Mouse (Mus musculus): ENCODE data around the gene Rec8. TPM values are rescaled to one million over a fixed set of nuclear protein-coding genes. Genes with fewer than 3 reads are reported as not detected.

Gene Rec8
- total RNA-seq, 2 experiments from 2014 or later = 1.6 to 4.4 TPM

DNA sequence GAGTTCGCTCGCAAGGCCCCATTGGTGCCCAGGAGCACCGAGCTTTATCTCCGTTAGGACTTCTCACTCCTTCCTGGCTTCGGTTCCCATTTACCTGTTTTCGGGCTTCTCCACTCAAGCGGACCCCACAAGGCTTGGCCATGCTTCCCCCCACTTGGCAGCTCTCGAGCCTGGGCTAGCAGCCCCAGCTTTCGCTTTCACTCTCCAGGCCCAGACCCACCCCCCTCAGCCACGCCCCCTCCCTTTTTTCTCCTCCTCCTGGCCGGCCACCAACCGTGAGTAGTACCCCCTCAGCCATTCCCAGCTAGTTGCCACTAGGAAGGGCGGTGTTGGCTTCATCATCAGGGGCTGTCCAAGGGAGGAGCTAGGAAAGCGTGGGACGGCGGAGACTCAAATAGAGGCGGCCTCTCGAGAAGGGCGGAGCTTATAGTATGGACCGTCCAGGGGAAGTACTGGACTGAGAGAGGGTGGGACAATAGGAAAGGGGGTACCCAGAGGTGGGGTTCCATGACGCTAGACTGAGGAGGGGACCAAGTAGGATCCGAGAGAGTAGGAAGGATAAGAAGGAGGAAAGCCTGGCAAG is 27.0 kb upstream of the Rec8 start, which contains the start of gene Psme2:
Psme2 (minus strand) TSS at position 366 of the 583 bp plus-strand sequence.
- peak; percentile 88 to 91 for DNase-seq (ENCODE audit: low spot score in 2 of 2)
- intact Hi-C loops (cut with DNase I) = loop anchor here (2.0 kb wide), 1 partner anchor 30 kb away; the partner anchor contains the start of genes A730061H03Rik and Dcaf11

- DNase-seq (ENCODE audit: low spot score in 2 of 2) = peak; percentile 91 to 93
- intact Hi-C loops (cut with DNase I) = loop anchor here (2.0 kb wide), 1 partner anchor 31 kb away; the partner anchor contains the start of genes A730061H03Rik and Dcaf11
These were observed 26.4 kb upstream of the Rec8 start, which contains the start of gene Rnf31 for GRCm38 (mm10) chr14:55591331-55591891. Gene Rnf31, plus strand, starts transcription at chr14:55591708.

DNA sequence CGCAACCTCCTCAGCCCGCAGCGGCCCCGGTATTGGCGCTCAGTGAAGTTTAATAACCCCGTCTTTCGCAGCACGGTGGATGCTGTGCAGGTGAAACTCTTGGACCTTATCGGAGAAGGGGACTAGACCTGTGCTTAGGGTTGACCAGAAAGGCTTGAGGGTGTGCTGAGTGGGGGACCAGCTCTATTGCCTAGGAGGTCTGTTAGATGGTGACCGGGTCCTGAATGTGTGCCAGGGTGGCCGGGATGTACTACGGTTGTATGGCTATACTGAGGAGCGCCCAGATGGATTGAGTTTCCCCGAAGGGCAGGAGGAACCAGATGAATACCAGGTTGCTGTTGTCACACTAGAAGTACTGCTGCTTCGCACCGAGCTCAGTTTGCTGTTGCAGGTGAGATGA is 25.6 kb upstream of the Rec8 start:
- DNase-seq (ENCODE audit: low spot score in 2 of 2) = no peak
- intact Hi-C loops (cut with DNase I) = no loop called here

GRCm38 (mm10) chr14:55596036-55596690 is 21.7 kb upstream of the Rec8 start:
- intact Hi-C loops (cut with DNase I) = no loop called here
- no peak for DNase-seq (ENCODE audit: low spot score in 2 of 2)

DNA sequence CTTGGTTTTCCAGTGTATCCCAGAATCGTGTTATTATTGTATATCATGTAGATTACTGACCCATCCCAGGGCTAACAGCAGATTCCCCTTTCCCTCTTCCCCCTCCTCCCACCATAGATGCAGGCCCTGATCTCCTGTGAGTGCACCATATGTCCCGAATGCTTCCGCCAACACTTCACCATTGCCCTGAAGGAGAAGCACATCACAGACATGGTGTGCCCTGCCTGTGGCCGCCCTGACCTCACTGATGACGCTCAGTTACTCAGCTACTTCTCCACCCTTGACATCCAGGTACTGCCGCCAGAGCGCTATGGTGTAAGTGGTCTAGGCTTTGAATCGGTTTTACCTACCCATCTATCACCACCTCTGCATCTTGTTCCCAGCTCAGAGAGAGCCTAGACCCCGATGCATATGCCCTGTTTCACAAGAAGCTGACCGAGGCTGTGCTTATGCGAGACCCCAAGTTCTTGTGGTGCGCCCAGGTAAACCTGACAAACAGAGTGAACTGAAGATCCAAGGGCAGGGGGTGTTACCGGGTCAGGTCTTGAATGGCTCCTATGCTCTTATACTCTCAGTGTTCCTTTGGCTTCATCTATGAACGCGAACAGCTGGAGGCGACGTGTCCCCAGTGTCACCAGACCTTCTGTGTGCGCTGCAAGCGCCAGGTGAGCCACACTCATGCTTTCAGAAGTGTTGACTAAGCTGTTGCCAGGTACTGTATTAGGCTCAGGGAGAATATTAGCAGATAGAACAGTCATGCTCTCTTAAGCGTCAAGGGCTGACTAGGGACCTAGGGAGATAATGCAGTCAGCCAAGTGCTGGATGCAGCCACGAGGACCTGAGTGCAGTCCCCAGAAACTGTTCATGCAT is 19.1 kb upstream of the Rec8 start:
- intact Hi-C loops (cut with DNase I) = no loop called here

GRCm38 (mm10) chr14:55603271-55603632 is 14.6 kb upstream of the Rec8 start, which contains the start of gene Irf9:
Gene Irf9, plus strand, starts transcription at chr14:55603571.
- intact Hi-C loops (cut with DNase I) = no loop called here
- DNase-seq (ENCODE audit: low spot score in 2 of 2) = no peak

More for the DNA sequence above, 19.1 kb upstream of the Rec8 start:
- no peak for DNase-seq (ENCODE audit: low spot score in 2 of 2)

- intact Hi-C loops (cut with DNase I) = no loop called here
- DNase-seq (ENCODE audit: low spot score in 2 of 2) = peak; percentile 73 to 84
These were observed 13.9 kb upstream of the Rec8 start for GRCm38 (mm10) chr14:55603633-55604576.

GRCm38 (mm10) chr14:55604823-55605222 is 13.0 kb upstream of the Rec8 start:
- intact Hi-C loops (cut with DNase I) = no loop called here
- DNase-seq (ENCODE audit: low spot score in 2 of 2) = no peak

GRCm38 (mm10) chr14:55605743-55606459 is 11.9 kb upstream of the Rec8 start:
- intact Hi-C loops (cut with DNase I) = no loop called here
- no peak for DNase-seq (ENCODE audit: low spot score in 2 of 2)

DNA sequence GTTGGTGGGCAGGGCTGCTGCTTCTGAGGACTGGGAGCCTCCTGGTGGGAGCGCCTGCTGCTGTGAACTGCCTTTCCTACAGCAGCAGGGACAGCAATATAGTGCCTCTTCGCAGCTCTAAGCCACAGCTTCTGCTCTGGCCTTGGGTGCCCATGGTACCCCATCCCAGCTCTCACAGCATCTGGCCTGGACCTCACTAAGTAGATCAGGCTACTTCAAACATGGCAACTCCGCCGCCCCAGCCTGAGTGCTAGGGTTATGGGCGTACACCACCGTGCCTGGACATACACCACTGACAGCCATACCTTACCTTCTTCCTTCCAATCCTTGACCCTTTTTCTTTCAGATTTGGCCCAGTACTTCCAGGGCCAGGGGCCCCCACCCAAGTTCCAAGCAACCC is 9.5 kb upstream of the Rec8 start:
- no peak for DNase-seq (ENCODE audit: low spot score in 2 of 2)
- intact Hi-C loops (cut with DNase I) = no loop called here

GRCm38 (mm10) chr14:55613346-55613745 is 4.5 kb upstream of the Rec8 start:
- no peak for DNase-seq (ENCODE audit: low spot score in 2 of 2)
- intact Hi-C loops (cut with DNase I) = no loop called here

GRCm38 (mm10) chr14:55614565-55615178 is 3.2 kb upstream of the Rec8 start:
- intact Hi-C loops (cut with DNase I) = no loop called here
- DNase-seq (ENCODE audit: low spot score in 2 of 2) = no peak

DNA sequence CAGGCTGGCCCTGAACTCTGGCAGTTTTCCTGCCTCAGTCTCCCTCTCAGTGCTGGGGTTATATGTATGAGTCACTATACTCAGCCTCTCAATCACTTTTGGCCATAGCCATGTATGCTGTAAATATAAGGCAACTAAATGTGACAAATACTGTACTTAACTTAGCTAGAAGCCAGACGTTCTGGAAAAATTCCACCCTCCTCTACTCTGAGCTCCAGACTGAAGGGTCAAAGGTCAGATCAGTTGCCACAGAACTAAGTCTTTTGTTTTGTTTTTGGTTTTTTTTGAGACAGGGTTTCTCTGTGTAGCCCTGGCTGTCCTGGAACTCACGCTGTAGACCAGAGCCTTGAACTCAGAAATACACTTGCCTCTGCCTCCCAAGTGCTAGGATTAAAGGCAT is 2.0 kb upstream of the Rec8 start:
- intact Hi-C loops (cut with DNase I) = no loop called here

DNA sequence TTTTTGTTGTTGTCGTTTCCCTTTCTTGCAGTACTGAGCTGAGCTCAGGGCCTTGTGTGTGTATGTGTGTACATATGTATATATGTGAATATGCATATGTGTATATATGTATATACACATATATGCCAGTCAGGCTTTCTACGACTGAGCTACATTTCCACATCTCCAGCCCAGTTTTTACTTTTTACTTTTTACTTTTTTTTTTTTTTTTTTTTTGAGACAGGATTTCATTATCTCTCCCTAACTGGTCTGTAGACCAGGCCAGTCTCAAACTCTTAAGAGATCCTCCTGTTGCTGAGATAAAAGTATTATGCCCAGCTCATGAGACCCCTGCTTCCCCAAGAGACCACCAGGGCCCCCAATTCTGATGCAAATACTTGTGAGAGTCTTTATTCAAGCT is 993 bp upstream of the Rec8 start:
- no peak for DNase-seq (ENCODE audit: low spot score in 2 of 2)
- intact Hi-C loops (cut with DNase I) = no loop called here

More for the DNA sequence above, 2.0 kb upstream of the Rec8 start:
- DNase-seq (ENCODE audit: low spot score in 2 of 2) = no peak

DNA sequence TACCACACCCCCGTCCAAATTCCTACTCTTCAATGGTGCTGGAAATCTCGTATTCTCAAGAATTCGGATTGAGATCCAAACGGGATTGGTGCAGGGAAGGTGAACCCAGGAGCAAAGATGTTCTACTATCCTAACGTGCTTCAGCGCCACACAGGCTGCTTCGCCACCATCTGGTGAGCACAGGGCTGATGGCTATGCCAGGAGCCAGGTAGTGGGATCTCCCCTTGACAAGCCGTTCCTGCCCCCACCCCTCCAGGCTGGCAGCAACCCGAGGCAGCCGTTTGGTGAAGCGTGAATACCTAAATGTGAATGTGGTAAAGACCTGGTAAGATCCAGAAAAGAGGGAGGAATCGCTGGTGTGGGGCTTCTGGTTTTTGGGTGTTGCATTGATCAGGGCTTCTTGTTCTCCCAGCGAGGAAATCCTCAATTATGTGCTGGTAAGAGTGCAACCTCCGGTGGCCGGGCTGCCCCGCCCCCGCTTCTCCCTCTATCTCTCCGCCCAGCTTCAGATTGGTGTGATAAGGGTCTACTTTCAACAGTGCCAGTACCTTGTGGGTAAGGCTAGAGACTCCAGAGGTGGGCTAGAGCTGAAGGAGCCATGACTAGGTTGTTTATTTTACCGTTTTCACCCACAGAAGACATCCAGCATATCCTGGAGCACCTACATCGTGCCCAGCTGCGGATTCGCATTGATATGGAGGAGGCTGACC is 804 bp downstream of the Rec8 start:
- DNase-seq (ENCODE audit: low spot score in 2 of 2) = no peak
- intact Hi-C loops (cut with DNase I) = no loop called here

GRCm38 (mm10) chr14:55628077-55628827 is 10.4 kb downstream of the Rec8 start:
- DNase-seq (ENCODE audit: low spot score in 2 of 2) = no peak
- intact Hi-C loops (cut with DNase I) = no loop called here

- no peak for DNase-seq (ENCODE audit: low spot score in 2 of 2)
- intact Hi-C loops (cut with DNase I) = no loop called here
These were observed 11.5 kb downstream of the Rec8 start for GRCm38 (mm10) chr14:55629312-55629711.

Data from left cerebral cortex, postnatal 36 days (tissue).